Mouse (Mus musculus): ENCODE measurements around the gene Gba. TPM values are rescaled to one million over a fixed set of nuclear protein-coding genes. Genes with fewer than 3 reads are reported as not detected.
"Not testable (repeated sequence)": the region's sequence is repeated elsewhere in the genome, so short reads cannot be mapped to it uniquely, and the experiment has no call there.

Gene Gba
- 10 to 100 TPM; 57.1 to 61.9 TPM for total RNA-seq (2021)
- long read RNA-seq, experiment 1, transcript Gba-201 (11 exons, 1,779 nt), result major isoform, 22 of 24 reads
- long read RNA-seq, experiment 1, partial matches to known transcripts, result 1 of 24 reads
- long read RNA-seq, experiment 1, other reads (novel, unspliced or antisense), result 0 of 24 reads
- long read RNA-seq, experiment 2, transcript Gba-201 (11 exons, 1,779 nt), result major isoform, 19 of 28 reads
- long read RNA-seq, experiment 2, partial matches to known transcripts, result 3 of 28 reads
- long read RNA-seq, experiment 2, other reads (novel, unspliced or antisense), result 4 of 28 reads

DNA sequence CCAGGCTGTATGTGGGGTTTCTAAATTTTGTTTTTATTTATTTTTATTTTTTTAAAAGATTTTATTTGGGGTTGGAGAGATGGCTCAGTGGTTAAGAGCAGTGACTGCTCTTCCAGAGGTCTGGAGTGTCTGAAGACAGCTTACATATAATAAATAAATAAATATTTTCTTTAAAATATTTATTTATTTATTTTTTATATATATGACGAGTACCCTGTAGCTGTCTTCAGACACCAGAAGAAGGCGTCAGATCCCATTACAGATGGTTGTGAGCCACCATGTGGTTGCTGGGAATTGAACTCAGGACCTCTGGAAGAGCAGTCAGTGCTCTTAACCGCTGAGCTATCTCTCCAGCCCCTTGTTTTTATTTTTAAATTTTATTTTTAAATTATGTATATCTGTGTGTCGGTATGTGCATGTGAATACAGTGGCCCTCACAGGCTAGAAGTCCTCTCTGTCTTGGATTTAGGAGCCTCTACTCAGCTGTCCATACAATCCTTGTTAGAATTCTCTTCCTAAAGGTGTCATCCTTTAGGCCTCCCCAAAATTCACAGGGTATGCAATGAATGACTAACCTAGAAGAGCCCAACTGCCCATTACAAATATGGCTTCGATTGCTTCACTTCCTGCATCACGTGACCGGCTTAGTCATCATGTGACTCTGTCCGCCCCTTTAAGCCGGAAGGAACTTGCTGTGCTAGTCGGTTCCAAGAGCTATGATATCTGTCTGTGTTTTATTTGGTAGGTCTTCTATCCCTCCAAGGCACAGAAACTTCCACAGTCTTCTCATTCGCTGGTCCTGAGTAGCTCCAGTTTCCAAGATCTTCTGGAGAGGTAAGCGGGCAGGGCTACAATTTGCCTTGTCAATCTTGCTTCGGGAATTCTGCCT is at the start of gene Gba:
Gba (plus strand) TSS at position 676 of the 889 bp plus-strand sequence.
- DNase-seq (ENCODE audit: low spot score in 2 of 2), result peak; percentile 89 to 91

DNA sequence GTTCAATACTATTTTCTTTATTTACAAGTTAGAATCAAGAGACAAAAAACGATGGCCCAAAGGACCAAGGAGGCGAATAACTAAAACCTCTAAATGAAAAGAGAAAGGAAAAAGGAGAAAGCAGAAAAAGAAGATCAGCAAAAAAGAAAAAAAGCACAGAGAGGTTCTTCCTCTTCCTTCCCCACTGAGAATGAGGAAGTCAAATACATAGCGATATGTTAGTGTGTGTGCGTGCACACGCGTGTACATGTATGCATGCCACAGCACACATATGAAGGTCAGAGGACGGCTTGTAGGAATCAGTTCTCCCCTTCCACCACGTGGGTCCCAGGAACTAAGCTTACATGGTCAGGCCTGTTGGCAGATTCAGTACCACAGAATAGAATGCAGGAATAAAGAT is 45.8 kb upstream of the Gba start:
- DNase-seq (ENCODE audit: low spot score in 2 of 2), result no peak

DNA sequence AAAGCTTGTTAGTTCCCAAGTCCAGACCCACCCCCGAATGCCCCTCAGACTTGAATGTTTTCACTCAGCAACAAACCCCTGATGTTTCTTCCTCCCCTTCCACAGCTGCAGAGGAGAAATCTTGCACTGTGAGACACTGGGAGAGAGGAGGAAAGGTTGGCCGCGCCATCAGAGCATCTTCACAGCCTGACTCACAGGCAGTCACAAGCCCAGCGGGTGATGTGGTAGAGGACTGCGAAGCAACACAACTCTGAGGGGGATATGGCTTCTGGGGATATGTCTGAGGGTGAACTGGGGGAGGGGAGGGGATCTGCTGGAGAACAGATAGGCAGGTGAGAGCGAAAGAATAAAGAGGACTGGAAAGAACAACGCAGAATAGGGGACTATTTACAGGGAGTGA is 44.1 kb upstream of the Gba start:
- DNase-seq (ENCODE audit: low spot score in 2 of 2), result no peak

DNA sequence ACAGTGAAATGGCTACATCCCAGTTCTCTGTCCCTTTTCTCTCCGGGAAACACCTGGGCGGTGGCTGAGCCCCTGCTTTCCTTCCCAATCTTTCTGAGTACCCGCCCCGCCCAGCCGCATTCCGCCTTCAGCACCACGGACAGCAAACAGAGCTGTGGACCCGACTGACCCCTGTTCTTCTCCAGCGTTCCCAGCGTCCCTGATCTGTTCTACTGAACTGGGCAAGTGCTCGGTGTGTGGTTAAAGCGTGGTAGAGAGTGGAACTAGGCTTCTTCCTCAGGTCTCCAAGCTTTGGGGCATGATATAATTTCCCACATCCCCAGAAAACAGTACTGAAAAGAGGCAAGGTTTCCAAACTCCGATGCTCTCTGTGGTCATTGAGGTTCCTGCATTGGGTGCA is 43.5 kb upstream of the Gba start:
- peak; percentile 69 to 71 for DNase-seq (ENCODE audit: low spot score in 2 of 2)

DNA sequence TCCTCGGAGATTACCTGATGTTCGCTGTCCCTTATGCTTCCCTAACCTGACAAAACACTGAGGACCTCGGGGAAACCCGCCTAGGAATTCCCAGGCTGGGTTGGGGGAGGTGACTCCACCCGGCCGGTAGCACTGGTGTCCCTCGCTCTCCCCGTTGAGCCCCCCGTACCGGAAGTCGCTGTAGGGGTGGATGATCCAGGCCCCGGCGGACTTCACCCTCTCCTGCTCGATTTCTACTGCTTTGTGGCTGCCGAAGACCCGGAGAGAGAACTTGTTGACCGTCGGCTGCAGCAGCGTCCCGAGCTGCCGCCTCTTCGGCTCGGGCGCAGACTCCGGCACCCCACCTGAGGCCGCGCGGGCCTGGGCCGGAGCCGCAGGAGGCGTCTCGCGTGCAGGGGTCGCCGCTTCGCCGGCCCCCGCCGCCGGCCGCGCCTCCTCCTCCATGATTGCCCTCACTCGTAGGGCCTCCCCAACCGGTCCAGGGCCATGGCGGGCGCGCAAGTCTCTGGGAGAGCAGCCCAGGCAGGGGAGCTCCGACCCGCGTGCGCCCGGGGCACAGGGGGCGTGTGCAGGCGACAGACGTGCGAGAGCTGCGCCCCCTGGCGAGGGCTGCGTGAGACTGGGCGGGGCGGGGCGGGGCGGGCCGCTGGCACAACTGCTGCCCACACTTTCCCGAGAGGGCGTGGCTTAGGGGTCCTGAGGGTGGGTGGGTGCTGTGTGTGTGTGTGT is 42.9 kb upstream of the Gba start, which contains the start of gene Hcn3:
Hcn3 (minus strand) TSS at position 581 of the 729 bp plus-strand sequence.
- DNase-seq (ENCODE audit: low spot score in 2 of 2), result peak; percentile 66 to 72

DNA sequence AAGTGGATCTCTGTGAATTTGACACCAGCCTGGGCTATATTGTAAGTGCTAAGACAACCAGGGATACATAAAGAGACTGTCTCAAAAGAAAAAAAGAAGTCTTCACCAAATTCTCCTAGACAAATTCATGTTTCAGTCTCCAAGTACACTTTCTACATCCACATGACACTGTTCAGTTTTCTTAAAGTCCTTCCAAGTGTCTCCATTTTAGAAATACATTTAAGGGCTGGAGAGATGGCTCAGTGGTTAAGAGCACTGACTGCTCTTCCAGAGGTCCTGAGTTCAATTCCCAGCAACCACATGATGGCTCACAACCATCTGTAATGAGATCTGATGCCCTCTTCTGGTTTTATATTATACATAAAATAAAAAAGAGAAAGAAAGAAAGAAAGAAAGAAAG is 41.5 kb upstream of the Gba start:
- not testable (repeated sequence) for DNase-seq (ENCODE audit: low spot score in 2 of 2)

DNA sequence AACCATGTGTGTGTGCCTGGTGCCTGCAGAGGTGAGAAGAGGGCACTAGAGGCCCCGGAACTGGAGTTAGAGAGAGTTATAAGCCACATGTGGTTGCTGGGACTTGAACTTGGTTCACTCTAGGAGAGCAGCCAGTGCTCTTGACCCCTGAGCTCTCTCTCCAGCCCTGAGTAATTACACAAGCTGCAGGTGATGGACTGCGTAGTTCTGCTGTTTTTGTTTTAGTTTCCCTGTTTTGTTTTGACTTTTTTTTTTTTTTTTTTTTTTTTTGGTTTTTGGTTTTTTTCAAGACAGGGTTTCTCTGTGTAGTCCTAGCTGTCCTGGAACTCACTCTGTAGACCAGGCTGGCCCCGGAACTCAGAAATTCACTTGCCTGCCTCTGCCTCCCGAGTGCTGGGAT is 40.9 kb upstream of the Gba start:
- no peak for DNase-seq (ENCODE audit: low spot score in 2 of 2)

DNA sequence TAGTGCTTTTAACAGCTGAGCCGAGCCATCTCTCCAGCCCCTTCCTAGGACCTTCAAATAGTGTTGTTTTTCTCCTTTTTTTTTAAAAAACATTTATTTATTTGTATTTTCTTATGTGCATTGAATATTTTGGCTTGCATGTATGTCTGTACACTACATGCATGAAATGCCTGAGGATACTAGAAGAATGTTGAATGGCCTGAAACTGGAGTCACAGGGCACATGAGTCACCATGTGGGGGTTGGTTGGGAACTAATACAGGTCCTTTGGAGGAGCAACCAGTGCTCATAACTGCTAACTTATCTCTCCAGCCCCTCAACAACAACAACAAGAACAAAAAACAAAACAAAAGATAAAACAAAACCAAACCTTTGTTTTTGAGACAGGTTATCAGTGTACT is 39.6 kb upstream of the Gba start:
- DNase-seq (ENCODE audit: low spot score in 2 of 2), result no peak

DNA sequence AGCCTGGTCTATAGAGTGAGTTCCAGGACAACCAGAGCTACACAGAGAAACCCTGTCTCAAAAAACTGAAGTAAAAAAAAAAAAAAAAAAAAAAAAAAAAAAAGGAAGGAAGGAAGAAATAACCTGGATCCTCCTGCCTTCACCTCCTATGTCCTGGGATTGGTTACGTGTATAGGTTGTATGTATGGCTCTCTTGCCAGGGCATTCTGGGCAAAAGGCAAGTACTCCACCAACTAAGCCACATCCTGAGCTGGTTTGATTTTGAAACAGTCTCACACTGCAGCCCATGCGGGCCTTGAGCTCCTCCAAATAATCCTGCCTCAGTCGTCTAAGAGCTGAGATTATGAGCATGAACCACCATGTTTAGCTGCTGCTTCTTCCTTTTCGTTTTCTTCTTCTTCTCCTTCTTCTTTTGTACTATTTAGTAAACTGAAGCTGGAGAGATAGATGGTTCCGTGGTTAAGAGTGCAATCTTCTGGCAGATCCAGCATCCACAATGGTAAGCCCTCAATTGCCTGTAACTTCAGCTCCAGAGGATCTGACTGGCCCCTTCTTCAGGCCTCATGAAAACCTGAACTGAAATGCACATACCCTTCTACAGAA is 39.0 kb upstream of the Gba start:
- no peak for DNase-seq (ENCODE audit: low spot score in 2 of 2)

DNA sequence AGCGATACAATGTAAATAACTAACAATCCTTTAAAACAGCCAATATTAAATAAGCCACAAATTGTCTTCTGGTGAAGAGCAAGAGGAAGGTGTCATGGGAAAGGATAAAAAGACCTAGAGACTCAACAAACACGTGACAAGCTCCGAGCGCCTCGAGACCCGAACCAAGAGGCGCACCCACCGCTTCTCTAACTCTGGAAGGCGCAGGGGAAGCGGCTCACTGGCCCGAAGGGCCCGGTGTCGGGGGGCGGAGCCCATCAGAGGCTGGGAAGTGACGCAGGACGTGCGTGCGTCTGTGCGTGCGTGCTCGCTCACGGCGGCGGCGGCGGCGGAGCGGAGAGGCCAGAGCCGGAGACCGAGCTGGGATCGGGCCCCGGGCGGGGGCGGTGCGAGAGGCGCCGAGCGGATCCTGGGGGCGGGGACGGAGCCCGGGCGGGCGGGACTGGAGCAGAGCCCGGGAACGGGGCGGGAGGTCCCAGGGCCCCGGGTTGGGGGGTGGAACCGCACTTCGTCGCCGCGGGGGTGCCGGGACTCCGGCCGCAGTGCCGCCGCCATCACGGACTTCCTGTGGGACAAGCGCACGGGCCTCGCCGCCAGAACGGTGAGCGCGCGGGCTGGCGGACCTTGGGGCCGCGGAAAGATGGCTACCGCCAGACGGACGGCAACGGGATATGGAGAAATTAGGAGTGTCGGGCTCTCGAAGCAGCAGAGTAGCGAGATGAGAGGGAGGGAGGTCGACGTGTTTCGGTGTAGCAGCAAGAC is 38.0 kb upstream of the Gba start, which contains the start of gene Clk2:
Clk2 (plus strand) TSS at position 290 of the 762 bp plus-strand sequence.
- DNase-seq (ENCODE audit: low spot score in 2 of 2), result peak; percentile 94 to 95

DNA sequence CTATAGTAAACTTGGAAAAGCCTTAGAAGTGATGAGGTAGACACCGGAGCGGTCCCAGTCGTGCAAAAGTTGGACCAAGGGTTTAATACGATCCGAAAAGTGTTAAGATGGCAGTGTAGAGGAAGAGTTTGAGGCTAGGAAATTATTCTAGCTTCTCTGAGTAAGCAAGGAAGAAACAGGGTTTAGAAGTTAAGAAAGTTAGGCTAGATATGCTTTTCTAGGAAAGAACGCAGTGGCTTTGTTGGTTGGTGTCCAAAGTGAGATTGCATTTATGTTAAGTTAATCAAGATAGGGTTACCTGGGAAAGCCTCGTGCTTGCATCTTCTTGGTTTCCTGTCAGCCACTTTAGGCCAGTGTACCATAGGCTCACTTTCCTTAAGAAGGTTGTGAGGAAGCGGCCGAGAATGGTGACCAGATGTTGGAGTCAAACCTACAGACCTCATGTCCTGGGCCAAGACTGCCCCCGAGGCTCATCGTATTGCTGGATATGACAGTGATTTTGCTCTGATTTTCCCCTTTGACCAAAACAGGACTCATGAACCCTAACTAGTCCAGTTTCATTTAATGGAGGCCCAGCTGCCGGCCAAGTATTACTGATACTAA is 37.4 kb upstream of the Gba start:
- DNase-seq (ENCODE audit: low spot score in 2 of 2), result no peak

DNA sequence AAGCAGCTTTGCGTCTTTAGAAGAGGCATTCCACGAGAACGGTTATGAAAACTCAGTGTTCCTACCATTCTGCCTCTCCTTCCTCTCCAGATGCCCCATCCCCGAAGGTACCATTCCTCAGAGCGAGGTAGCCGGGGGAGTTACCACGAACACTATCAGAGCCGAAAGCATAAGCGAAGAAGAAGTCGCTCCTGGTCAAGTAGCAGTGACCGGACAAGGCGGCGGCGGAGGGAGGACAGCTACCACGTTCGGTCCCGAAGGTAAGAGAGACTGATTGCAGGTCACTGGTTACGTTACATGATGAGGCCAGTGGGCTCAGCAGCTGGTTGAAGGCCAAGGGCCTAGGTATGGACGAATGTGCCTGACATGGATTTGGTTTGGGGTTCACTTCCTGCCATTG is 35.8 kb upstream of the Gba start:
- DNase-seq (ENCODE audit: low spot score in 2 of 2), result no peak

DNA sequence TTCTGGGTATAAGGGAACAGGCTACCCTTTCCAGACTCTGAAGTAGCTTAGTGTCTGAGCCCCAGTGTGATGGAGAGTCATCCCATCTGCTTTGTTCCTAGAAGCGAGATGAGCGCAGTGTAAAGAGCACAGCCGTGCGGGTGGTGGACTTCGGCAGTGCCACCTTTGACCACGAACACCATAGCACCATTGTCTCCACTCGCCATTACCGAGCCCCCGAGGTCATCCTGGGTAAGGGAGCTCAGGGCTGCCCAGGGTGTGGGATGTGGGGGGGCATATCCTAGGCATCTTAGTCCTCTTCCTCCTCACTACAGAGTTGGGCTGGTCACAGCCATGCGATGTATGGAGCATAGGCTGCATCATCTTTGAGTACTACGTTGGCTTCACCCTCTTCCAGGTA is 27.9 kb upstream of the Gba start:
- no peak for DNase-seq (ENCODE audit: low spot score in 2 of 2)

DNA sequence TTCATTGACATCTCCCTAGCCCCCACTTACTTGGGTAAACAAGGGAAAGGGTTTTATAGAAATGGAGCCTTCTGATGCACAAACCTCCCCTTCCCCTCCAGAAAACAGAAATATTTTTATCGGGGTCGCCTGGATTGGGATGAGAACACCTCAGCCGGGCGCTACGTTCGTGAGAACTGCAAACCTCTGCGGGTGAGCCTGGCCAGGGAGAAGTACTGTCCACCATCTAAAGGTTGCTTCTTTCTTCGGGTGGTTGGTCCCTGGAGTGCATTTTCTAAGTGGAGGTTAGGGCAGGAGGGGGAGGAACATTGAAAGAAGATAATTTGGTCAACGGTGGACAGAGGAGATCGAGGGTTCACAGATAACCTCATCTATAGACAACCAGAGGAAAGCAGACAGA is 27.2 kb upstream of the Gba start:
- no peak for DNase-seq (ENCODE audit: low spot score in 2 of 2)

DNA sequence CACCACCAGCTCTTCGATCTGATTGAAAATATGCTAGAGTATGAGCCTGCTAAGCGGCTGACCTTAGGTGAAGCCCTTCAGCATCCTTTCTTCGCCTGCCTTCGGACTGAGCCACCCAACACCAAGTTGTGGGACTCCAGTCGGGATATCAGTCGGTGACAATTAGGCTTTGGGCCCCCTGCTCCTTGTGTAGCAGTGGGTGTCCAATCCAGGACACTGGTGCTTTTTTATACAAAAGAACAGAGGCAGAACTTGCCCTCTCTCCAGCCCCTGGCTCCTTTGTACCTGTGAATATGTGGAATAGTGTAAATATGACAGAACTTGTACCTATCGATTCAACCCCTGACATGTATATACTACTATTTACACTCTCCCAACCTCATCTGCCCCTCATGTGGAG is 26.3 kb upstream of the Gba start:
- no peak for DNase-seq (ENCODE audit: low spot score in 2 of 2)

DNA sequence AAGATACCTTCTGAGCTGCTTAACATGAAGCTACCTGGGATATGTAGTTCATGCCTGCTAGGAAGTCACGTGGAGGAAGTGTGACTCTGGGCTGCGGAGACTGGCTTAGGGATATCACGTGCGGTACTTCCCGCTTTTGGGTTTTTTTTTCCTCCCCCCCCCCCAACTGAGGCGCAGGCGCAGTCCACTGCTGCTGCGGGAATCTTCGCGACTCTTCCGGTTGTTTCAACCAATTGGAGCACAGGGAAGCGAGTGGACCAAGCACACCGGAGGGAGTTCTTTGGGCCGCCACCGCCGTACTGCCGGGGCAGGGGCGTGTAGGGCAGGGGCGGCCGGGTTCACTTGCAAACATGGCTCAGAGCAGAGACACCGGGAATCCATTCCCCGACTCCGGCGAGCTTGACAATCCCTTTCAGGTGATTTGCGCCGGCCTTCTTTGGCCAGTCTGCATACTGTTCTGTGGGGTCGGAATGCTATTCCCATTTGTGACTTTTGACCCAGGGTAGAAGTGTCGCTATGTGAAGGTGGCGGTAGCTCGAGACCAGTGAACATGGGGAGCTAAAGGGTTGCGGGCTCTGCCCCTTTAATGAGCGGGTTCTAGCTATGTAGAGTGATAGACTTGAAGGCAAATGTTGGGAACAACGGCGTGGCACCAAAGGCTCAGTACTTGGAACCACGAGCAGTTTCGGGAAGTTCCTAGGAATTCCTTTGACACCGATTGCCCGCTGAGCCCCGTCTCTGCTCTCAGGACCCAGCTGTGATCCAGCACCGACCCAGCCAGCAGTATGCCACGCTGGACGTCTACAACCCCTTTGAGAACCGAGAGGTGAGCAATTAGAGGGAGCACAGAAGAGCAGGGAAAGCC is 25.3 kb upstream of the Gba start, which contains the start of gene Scamp3:
Scamp3 (plus strand) TSS at position 232 of the 865 bp plus-strand sequence.
- peak; percentile 75 to 78 for DNase-seq (ENCODE audit: low spot score in 2 of 2)

DNA sequence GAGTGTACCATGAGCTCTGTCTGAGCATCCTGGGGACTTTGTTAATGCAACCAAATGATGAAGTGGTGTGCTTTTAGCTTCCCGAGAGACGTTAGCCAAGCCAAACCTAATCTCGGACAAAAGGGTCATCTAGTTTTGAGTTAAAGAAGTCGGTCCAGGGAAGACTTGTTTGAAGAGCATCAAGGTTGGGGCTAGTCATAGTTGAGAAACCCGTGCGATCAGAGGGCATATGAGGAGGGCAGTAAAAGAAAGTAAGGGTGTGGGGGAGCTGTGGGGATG is 24.7 kb upstream of the Gba start:
- DNase-seq (ENCODE audit: low spot score in 2 of 2), result no peak

DNA sequence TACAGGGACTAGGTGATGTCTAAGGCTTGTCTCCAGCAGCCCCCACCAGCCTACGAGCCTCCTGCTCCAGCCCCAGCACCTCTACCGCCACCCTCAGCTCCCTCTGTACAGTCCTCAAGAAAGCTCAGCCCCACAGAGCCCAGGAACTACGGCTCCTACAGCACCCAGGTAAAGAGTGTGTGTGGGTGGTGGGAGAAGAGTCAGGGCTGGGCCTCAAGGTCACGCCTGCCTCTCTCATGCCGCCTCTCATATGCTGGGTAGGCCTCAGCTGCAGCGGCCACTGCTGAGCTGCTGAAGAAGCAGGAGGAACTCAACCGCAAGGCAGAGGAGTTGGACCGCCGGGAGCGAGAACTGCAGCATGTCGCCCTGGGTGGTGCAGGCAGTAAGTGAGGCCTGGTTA is 23.7 kb upstream of the Gba start:
- no peak for DNase-seq (ENCODE audit: low spot score in 2 of 2)

Data from adrenal gland, adult 18-20 months (tissue).